Mouse (Mus musculus) erythroblast, adult 5-6 weeks (primary cell): ENCODE data around the gene Atp5j2. TPM values are rescaled to one million over a fixed set of nuclear protein-coding genes. Genes with fewer than 3 reads are reported as not detected.
"Not testable (repeated sequence)": the region's sequence is repeated elsewhere in the genome, so short reads cannot be mapped to it uniquely, and the experiment has no call there.

Experiments used
- ATAC-seq: replicated peaks from 2 replicates; pipeline ENCODE4 v1.8.0; 2016; ENCODE audit warnings: moderate number of reproducible peaks, mild to moderate bottlenecking, moderate TSS enrichment, inconsistent platforms; ENCODE audit not compliant: poor library complexity, low FRiP score, severe bottlenecking
- total RNA-seq, 2 experiments: library from RNA; stranded (forward) in 1 of 2; stranded (reverse) in 1 of 2; fragments of 150-400 nt in 1 of 2; fragments of 200-764, 138-1000 nt in 1 of 2; gene quantifications; 2 replicates each; pipeline versions ENCODE4 v1.2.3 to v1.2.4; 2015 to 2017; ENCODE audit warnings: low replicate concordance in 2 of 2

Atp5j2 gene
- total RNA-seq (2015; ENCODE audit: low replicate concordance) = 78.0 and 168 TPM in 2 replicates
- total RNA-seq (2017; ENCODE audit: low replicate concordance) = 43.4 and 55.3 TPM in 2 replicates

GRCm38 (mm10) chr5:145191962-145192361, at the start of gene Atp5j2:
Atp5j2 (minus strand) TSS chr5:145192062.
- no peak for ATAC-seq

- ATAC-seq = no peak
Observed at GRCm38 (mm10) chr5:145234636-145235035, 42.8 kb upstream of the Atp5j2 start.

GRCm38 (mm10) chr5:145231893-145232411, 40.1 kb upstream of the Atp5j2 start:
- peak; percentile 54 for ATAC-seq

- ATAC-seq = peak; percentile 97
Observed at GRCm38 (mm10) chr5:145231367-145231871, 39.6 kb upstream of the Atp5j2 start, which contains the start of gene Zfp655. Zfp655 (plus strand) TSS chr5:145231715.

GRCm38 (mm10) chr5:145230641-145231040, 38.8 kb upstream of the Atp5j2 start:
- no peak for ATAC-seq

- ATAC-seq = not testable (repeated sequence)
Observed at GRCm38 (mm10) chr5:145229283-145229682, 37.4 kb upstream of the Atp5j2 start.

- ATAC-seq = no peak
Observed at GRCm38 (mm10) chr5:145226453-145226852, 34.6 kb upstream of the Atp5j2 start.

- ATAC-seq = no peak
Observed at GRCm38 (mm10) chr5:145223395-145223794, 31.5 kb upstream of the Atp5j2 start.

GRCm38 (mm10) chr5:145222840-145223239, 31.0 kb upstream of the Atp5j2 start:
- no peak for ATAC-seq

GRCm38 (mm10) chr5:145219981-145220380, 28.1 kb upstream of the Atp5j2 start:
- no peak for ATAC-seq

GRCm38 (mm10) chr5:145218671-145219070, 26.8 kb upstream of the Atp5j2 start:
- no peak for ATAC-seq

GRCm38 (mm10) chr5:145218206-145218605, 26.3 kb upstream of the Atp5j2 start:
- ATAC-seq = no peak

- ATAC-seq = no peak
Observed at GRCm38 (mm10) chr5:145217746-145218145, 25.9 kb upstream of the Atp5j2 start.

- ATAC-seq = no peak
Observed at GRCm38 (mm10) chr5:145214679-145215078, 22.8 kb upstream of the Atp5j2 start.

- ATAC-seq = no peak
Observed at GRCm38 (mm10) chr5:145213505-145213904, 21.6 kb upstream of the Atp5j2 start.

GRCm38 (mm10) chr5:145212216-145212615, 20.4 kb upstream of the Atp5j2 start:
- no peak for ATAC-seq

GRCm38 (mm10) chr5:145211340-145211739, 19.5 kb upstream of the Atp5j2 start:
- no peak for ATAC-seq

- not testable (repeated sequence) for ATAC-seq
Observed at GRCm38 (mm10) chr5:145208391-145208790, 16.5 kb upstream of the Atp5j2 start.

- ATAC-seq = no peak
Observed at GRCm38 (mm10) chr5:145207954-145208353, 16.1 kb upstream of the Atp5j2 start.

GRCm38 (mm10) chr5:145207385-145207784, 15.5 kb upstream of the Atp5j2 start:
- no peak for ATAC-seq

- ATAC-seq = no peak
Observed at GRCm38 (mm10) chr5:145205041-145205440, 13.2 kb upstream of the Atp5j2 start.
